Mouse (Mus musculus) limb, embryonic 14.5 days (tissue): ENCODE data around the gene Txnrd1. TPM values are rescaled to one million over a fixed set of nuclear protein-coding genes. Genes with fewer than 3 reads are reported as not detected.
A peak's percentile ranks its signal among the peaks of the same experiment; 100 is the strongest.

Experiments used
- ATAC-seq: fragments of 200-750 bp; cut with Nextera tagmentation; 2 replicates; pipeline ENCODE4 v1.8.0; 2017; ENCODE audit warnings: low read depth, moderate number of reproducible peaks, moderate TSS enrichment; ENCODE audit not compliant: low FRiP score
- DNase-seq: peaks from one replicate; pipeline ENCODE4 v3.0.0-alpha.2; 2015; ENCODE audit warnings: low spot score
- H3K27ac ChIP-seq: fragments of 300-500 bp; sonication (generic); replicated peaks from 2 replicates; pipeline ENCODE4 v1.5.1; 2014; ENCODE audit warnings: low read depth, mild to moderate bottlenecking, low read length, moderate library complexity, mixed read lengths
- H3K27me3 ChIP-seq: fragments of 300-500 bp; sonication (generic); 2 replicates; pipeline ENCODE4 v1.6.1; 2014; ENCODE audit warnings: low read length, mixed read lengths; ENCODE audit not compliant: control insufficient read depth, insufficient read depth
- H3K36me3 ChIP-seq: fragments of 300-500 bp; sonication (generic); 2 replicates; pipeline ENCODE4 v1.6.1; 2014; ENCODE audit warnings: mild to moderate bottlenecking, low read length, moderate library complexity, mixed read lengths; ENCODE audit not compliant: control insufficient read depth, insufficient read depth
- H3K4me1 ChIP-seq: fragments of 300-500 bp; sonication (generic); 2 replicates; pipeline ENCODE4 v1.6.1; 2014; ENCODE audit warnings: antibody characterized with exemption, low read length, mixed read lengths; ENCODE audit not compliant: control insufficient read depth, insufficient read depth
- H3K4me2 ChIP-seq: fragments of 300-500 bp; sonication (generic); replicated peaks from 2 replicates; pipeline ENCODE4 v1.6.1; 2014; ENCODE audit warnings: low read depth, mild to moderate bottlenecking, low read length, moderate library complexity; ENCODE audit not compliant: severe bottlenecking
- H3K4me3 ChIP-seq: fragments of 300-500 bp; sonication (generic); replicated peaks from 2 replicates; pipeline ENCODE4 v1.5.1; 2014; ENCODE audit warnings: low read length
- H3K9ac ChIP-seq: fragments of 300-500 bp; sonication (generic); 2 replicates; pipeline ENCODE4 v1.6.1; 2014; ENCODE audit warnings: mild to moderate bottlenecking, low read depth, low read length, moderate library complexity; ENCODE audit not compliant: severe bottlenecking
- H3K9me3 ChIP-seq: fragments of 300-500 bp; sonication (generic); 2 replicates; pipeline ENCODE4 v1.6.1; 2016; ENCODE audit warnings: low read length; ENCODE audit not compliant: control insufficient read depth
- POLR2A ChIP-seq: fragments of 200-500 bp; IDR thresholded peaks from 2 replicates; pipeline ENCODE4 v1.8.0; 2012; ENCODE audit warnings: inconsistent platforms, mild to moderate bottlenecking, moderate library complexity, borderline replicate concordance; ENCODE audit not compliant: insufficient read depth, insufficient read length; ENCODE audit errors: extremely low read depth
- WGBS: fragments of 180-500 bp; shearing (Covaris S2); extraction: QIAGEN DNeasy Blood & Tissue Kit; methylation state at CpG from one replicate; pipeline ENCODE4 v1.1.7; 2014; 5-methylcytosine and 5-hydroxymethylcytosine counted together
- polyA plus RNA-seq, 2 experiments: library from polyadenylated mRNA; depleted of rRNA in 1 of 2; stranded (reverse) in 1 of 2; unstranded in 1 of 2; fragments of >200 nt; fragmentation: Nextera tagmentation in 1 of 2; extraction: Ambion mirVana in 1 of 2; gene quantifications; 2 replicates each; pipeline versions ENCODE4 v1.2.1 to v1.2.3; 2012 to 2014

Txnrd1 gene
- polyA plus RNA-seq, 2 experiments = 67.7 to 87.9 TPM

DNA sequence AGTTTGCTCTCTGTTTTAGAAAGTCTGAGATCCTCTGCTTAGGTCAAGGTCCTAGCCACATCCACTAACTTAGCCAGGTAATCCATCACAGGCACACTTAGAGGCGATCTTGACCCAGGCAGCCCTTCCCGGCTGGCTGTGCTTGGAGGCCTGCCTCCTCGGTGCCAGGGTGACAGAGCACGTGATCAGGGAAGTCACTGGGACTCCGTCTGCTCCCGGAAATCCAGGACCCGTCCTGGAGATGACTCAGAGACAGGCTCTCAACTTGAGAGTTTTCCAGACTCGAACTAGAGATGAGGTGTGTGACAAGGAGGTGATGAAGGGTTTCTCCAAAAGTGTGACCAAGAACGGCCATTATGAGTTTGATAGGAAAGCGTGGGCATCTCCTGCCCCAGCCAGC is 9.2 kb upstream of the Txnrd1 start:
- 74% methylated on average over 10 of the region's 10 CpGs for WGBS
- no peak for DNase-seq

GRCm38 (mm10) chr10:82826516-82826915 is 7.2 kb upstream of the Txnrd1 start:
- DNase-seq (no peak), ATAC-seq (no peak)
- Histone ChIP-seq H3K9me3 (no peaks in the 10 kb centered on the region), H3K4me2 (no peak overlapping the region), H3K36me3 (no peaks in the 10 kb centered on the region), H3K27ac (no peak overlapping the region), H3K4me3 (no peak overlapping the region), H3K9ac (no peak overlapping the region), H3K27me3 (no peaks in the 10 kb centered on the region), H3K4me1 (0 out of 2 replicates have a peak, but pooled peaks cover 11% of the 10 kb centered on the region)
- WGBS = 26% methylated on average over 6 of the region's 6 CpGs
- no peak for TF ChIP-seq POLR2A

More for the DNA sequence above, 9.2 kb upstream of the Txnrd1 start:
- Histone ChIP-seq H3K27ac (no peak overlapping the region), H3K4me3 (no peak overlapping the region), H3K9me3 (no peaks in the 10 kb centered on the region), H3K36me3 (no peaks in the 10 kb centered on the region), H3K4me1 (0 out of 2 replicates have a peak, but pooled peaks cover 11% of the 10 kb centered on the region), H3K9ac (no peak overlapping the region), H3K27me3 (no peaks in the 10 kb centered on the region), H3K4me2 (no peak overlapping the region)
- no peak for TF ChIP-seq POLR2A
- no peak for ATAC-seq

- Histone ChIP-seq H3K27ac (no peak overlapping the region), H3K4me1 (0 out of 2 replicates have a peak, but pooled peaks cover 8% of the 10 kb centered on the region), H3K4me3 (no peak overlapping the region), H3K4me2 (no peak overlapping the region), H3K27me3 (no peaks in the 10 kb centered on the region), H3K9me3 (no peaks in the 10 kb centered on the region; the same call in 1 of the 2 replicates), H3K36me3 (no peaks in the 10 kb centered on the region), H3K9ac (no peak overlapping the region)
- no peak for ATAC-seq
- no peak for DNase-seq
- no peak for TF ChIP-seq POLR2A
- 76% methylated on average over 3 of the region's 3 CpGs for WGBS
These were observed 2.1 kb downstream of the Txnrd1 start for GRCm38 (mm10) chr10:82835898-82836297.

GRCm38 (mm10) chr10:82838390-82838789 is 4.6 kb downstream of the Txnrd1 start:
- ATAC-seq = no peak
- no peak for DNase-seq
- no peak overlapping the region for H3K27ac ChIP-seq
- H3K4me1 ChIP-seq = 0 out of 2 replicates have a peak, but pooled peaks cover 8% of the 10 kb centered on the region
- H3K4me3 ChIP-seq = no peak overlapping the region
- no peak for TF ChIP-seq POLR2A
- H3K36me3 ChIP-seq = no peaks in the 10 kb centered on the region
- no peaks in the 10 kb centered on the region for H3K9me3 ChIP-seq
- no peak overlapping the region for H3K9ac ChIP-seq
- no peaks in the 10 kb centered on the region for H3K27me3 ChIP-seq
- WGBS = 84% methylated on average over 7 of the region's 7 CpGs
- H3K4me2 ChIP-seq = no peak overlapping the region

DNA sequence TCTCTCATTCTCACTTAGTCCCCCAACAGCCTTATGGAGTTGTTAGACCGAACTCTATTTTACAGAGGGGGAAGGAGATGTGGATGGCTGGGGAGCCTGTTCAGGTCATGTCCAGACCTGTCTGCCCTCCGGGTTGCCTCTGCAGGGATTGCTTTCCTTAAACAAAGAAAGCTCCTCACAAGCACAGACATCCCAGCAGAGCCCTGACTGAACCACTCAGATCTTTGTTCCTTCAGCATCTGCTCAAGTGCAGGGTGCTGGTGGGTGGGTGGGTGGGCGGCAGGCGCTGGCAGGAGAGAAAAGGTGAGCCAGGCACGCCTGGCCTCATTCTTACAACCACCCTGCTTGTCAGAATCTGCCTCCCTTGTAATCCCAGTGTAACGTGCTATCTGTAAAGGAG is 10.3 kb downstream of the Txnrd1 start:
- no peak for ATAC-seq
- no peak overlapping the region for H3K4me2 ChIP-seq
- H3K4me1 ChIP-seq = no peaks in the 10 kb centered on the region
- no peak overlapping the region for H3K27ac ChIP-seq
- 61% methylated on average over 6 of the region's 6 CpGs for WGBS
- no peaks in the 10 kb centered on the region for H3K27me3 ChIP-seq
- no peaks in the 10 kb centered on the region for H3K36me3 ChIP-seq
- peak; percentile 34 for DNase-seq
- H3K9me3 ChIP-seq = no peaks in the 10 kb centered on the region
- no peak overlapping the region for H3K9ac ChIP-seq
- no peak overlapping the region for H3K4me3 ChIP-seq
- TF ChIP-seq POLR2A = no peak

GRCm38 (mm10) chr10:82844731-82845130 is 11.0 kb downstream of the Txnrd1 start:
- no peak for ATAC-seq
- peaks cover under 1% of the 10 kb centered on the region; the same call in 1 of the 2 replicates for H3K4me1 ChIP-seq
- WGBS = 74% methylated on average over 6 of the region's 8 CpGs
- no peak overlapping the region for H3K27ac ChIP-seq
- no peaks in the 10 kb centered on the region for H3K36me3 ChIP-seq
- no peaks in the 10 kb centered on the region for H3K27me3 ChIP-seq
- no peak overlapping the region for H3K4me3 ChIP-seq
- DNase-seq = no peak
- TF ChIP-seq POLR2A = no peak
- no peak overlapping the region for H3K9ac ChIP-seq
- H3K4me2 ChIP-seq = no peak overlapping the region
- H3K9me3 ChIP-seq = no peaks in the 10 kb centered on the region
